Mouse (Mus musculus) gastrocnemius, postnatal 14 days (tissue): ENCODE measurements around the gene Usp24. TPM values are rescaled to one million over a fixed set of nuclear protein-coding genes. Genes with fewer than 3 reads are reported as not detected.

Experiments
- DNase-seq: peaks from one replicate; pipeline ENCODE4 v3.0.0; 2021; ENCODE audit warnings: mixed read lengths
- intact Hi-C: fragments of 180-260 bp; cut with DNase I; formaldehyde crosslinking; loops from one replicate; pipeline ENCODE4 v1.15.1; 2025; ENCODE audit warnings: low total_unique reads
- long read RNA-seq, 2 experiments: library from polyadenylated mRNA; stranded (forward); transcript quantifications; one replicate each; pipeline ENCODE4 v2.0.0; 2021
- total RNA-seq, 2 experiments: library from RNA; stranded (reverse); gene quantifications; 2 replicates each; pipeline ENCODE4 v1.2.3; 2021

Usp24 gene
- 10 to 100 TPM; 37.8 to 38.4 TPM for total RNA-seq
- long read RNA-seq, experiment 1, full-length matches to known transcripts, result 6 of 11 reads
- long read RNA-seq, experiment 1, partial matches to known transcripts, result 2 of 11 reads
- long read RNA-seq, experiment 1, other reads (novel, unspliced or antisense), result 3 of 11 reads
- long read RNA-seq, experiment 2, full-length matches to known transcripts, result 4 of 19 reads
- long read RNA-seq, experiment 2, partial matches to known transcripts, result 13 of 19 reads
- long read RNA-seq, experiment 2, other reads (novel, unspliced or antisense), result 2 of 19 reads

DNA sequence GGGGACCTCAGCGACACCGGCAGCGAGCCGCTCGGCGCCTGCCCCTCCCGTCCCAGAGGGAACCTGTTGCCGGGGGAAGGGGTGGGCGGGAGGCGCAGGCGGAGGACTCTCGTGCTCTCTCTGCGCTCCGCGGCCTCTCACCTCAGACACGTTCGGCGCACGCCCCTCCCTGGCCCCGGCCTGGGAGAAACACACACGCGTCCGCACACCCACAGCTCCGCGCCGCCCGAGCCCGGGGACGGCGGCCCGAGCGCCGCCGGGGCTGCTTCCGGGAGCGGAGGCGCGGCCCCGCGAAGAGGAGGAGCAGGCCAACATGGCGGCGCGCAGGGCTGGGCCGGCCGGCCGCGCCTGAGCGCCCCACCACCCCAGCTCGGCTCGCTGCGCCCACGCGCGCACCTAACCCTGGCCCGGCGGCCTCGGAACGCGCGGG is at the start of gene Usp24:
TSS of gene Usp24 (plus strand) at position 293 of the 430 bp plus-strand sequence.
- peak; percentile 75 for DNase-seq
- intact Hi-C loops, result no loop called here

DNA sequence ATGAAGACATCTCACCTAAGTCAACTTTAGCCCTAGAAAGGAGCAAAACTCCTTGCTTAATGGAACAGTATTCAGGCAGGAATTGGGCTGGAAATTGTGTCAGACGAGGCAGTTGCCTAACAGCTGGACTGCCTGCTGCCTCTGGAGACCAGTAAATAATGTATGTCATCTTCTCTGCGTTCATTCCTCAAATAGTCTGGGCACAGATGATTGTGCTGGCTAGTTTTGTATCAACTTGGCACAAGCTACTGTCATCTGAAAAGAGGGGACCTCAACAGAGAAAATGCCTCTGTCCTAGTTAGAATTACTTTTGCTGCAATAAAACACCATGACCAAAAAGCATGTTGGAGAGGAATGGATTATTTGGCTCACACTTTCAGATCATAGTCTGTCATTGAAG is 39.1 kb upstream of the Usp24 start:
- intact Hi-C loops, result no loop called here
- no peak for DNase-seq

DNA sequence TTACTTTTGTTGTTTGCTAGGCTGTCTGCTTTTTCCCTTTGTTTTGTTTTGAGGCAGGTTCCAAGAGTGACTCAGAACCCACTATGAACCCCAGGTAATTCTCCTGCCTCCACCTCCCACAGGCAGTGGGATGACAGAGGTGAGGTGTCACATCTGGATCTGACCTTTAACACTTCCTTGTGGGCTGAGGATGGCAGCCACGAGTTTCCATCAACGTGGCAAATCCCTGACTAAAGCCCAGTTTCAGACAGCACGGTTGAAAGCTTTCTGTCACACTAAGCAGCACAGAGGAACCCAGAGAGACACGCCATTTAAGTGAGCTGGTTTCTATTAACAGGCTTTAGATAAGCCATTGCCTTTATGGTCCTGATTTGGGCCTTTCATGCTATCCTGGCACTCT is 36.8 kb upstream of the Usp24 start:
- no peak for DNase-seq
- intact Hi-C loops, result no loop called here

DNA sequence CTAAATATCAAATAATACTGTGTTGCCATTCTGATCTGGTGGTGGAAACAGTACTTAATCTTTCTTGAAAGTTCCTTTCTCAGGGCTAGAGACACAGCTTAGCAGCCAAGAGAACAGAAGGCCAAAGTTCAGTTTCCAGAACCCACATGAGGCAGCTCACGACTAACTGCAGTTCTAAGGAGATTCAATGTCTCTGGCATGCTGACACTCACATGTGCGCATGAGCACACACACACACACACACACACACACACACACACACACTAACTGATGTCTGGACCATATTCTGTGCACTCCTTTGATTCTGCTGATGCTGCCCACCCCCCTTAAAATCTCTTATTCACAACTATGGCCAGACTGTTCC is 34.9 kb upstream of the Usp24 start:
- DNase-seq, result no peak
- intact Hi-C loops, result no loop called here

DNA sequence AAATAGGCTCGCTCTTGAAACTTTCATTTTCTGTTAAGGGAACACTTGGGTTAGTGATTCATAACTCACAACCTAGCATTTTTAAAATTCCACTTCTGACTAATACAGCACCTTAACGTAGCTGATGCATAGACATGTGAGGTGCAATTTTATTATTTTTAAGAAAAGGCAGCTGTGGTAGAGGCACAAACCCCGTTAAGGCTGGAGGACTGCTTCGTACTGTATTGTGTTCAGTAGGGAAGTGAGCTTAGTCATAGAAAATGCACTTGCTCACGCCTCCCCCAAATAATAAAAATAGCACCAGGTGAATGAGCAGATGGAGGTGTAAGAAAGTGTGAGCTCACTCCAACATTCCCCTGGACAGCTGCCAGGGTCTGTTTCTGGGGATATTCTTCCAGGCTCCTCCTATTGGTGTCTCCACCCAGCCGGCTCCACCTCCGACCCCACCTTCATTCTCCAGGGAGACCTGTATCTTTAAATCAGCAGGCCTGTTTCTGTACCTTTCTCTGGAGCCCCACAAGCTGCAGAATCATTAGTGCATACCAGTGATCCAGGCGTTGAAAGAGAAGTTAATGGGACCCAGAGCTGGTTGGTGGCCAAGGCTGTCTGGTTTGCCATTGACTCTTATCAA is 34.4 kb upstream of the Usp24 start:
- no peak for DNase-seq
- intact Hi-C loops, result no loop called here

DNA sequence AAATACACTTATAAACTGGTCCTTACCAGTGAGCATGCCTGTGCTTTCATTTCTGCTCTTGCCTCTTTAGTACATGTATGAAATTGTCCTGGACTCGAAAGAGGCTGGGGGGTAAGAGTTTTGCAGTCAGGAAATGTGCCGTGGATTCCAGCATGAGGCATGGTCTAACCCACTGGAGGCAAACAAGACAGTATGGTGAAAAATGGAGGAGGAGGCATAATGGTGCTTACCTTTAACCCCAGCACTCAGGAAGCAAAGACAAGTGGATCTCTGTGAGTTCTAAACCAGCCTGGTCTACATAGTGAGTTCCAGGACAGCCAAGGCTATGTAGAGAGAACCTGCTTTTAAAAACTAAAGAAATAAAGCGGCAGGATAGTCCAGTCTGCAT is 33.9 kb upstream of the Usp24 start:
- DNase-seq, result no peak
- intact Hi-C loops, result no loop called here

DNA sequence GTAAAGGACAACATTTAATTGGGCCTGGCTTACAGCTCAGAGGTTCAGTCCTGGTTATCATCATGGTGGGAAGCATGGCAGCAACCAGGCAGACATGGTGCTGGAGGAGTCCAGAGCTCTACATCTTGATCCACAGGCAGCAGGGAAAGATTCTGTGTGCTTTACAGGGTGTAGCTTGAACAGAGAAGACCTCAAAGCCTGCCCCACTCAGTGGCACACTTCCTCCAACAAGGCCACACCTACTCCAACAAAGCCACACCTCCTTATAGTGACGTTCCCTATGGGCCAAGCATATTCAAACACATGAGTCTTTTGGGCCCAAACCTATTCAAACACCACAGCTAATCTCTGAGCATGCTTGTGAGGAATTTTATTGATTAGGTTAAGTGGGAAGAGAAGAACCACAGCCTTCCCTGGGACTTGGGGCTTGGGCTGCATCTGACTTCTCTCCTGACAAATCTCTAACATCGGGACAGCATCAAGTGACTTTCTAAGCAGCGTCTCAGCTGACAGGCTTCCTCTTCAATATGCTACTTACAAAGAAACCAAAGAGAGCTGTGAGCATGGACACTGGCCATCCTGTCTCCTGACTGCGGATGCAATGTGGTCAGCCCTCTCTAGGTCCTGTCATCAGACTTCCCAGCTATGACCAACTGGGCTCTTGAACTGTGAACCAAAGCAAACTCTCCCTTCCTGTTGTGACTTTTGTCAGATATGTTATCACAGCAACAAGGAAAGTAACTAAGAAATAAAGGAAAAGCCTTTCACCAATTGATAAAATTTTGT is 28.9 kb upstream of the Usp24 start:
- no peak for DNase-seq
- intact Hi-C loops, result no loop called here

DNA sequence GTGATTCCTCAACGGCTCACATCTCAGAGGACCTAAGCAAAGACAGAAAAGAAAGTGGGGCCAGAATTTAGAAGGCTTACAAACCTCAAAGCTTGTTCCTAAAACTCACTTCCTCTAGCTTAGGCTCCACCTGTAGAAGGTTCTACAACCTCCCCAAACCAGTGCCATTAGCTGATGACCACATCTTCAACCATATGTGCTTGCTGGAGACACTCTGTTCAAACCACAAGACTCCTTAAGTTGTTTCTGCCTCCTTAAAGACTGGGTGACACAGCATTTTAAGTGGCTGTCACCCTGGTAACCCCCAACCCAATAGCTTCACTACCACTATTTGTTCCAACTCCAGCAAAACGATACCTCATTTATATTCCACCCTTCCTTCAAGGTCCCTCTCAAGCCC is 25.8 kb upstream of the Usp24 start:
- DNase-seq, result no peak
- intact Hi-C loops, result no loop called here

DNA sequence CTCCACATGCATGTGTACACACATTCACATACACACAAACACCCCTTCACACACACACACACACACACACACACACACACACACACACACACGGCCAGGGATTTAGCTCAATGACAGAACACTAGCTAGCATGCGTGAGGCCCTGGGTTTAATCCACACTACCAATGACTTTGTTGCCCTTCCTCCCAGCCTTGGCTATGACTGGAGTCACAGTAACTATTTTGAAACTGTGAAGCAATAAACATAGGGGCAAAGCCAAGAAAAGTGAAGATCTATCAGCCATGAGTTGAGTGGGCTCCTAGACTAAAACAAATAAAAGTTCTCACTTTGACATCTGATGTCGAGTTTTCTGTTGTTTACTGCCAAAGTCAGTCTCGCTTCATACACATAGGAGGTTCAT is 23.2 kb upstream of the Usp24 start:
- intact Hi-C loops, result no loop called here
- no peak for DNase-seq

DNA sequence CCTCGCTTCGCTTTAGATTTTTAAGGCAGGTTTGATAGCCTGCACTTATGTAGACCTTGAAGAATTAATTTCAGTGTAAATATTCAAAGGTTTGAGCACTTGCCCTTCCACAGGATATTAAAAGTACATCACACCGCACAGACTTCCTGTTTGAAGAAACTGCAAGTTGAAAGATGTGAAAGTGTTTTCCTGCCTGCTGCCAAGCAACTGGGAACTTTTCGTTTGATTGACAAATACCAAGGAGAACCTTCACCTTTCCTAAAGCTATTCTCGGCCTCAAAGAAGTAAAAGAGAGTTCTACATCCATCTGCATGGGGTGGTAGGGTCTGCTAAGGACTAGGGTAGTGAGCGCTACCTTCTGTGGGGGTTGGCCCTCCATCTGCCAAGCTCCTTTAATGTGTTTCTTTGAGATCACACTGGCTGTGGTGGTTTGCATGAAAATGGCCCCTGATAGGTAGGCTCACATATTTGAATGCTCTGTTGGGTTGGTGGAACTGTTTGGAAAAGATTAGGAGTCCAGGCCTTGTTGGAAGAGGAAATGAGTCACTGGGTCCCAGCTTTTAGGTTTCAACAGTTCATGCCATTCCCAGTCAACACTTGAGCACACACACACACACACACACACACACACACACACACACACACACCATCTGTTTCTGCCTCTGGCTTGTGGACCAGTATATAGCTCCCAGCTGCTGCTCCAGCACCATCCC is 22.5 kb upstream of the Usp24 start:
- no peak for DNase-seq
- intact Hi-C loops, result no loop called here

DNA sequence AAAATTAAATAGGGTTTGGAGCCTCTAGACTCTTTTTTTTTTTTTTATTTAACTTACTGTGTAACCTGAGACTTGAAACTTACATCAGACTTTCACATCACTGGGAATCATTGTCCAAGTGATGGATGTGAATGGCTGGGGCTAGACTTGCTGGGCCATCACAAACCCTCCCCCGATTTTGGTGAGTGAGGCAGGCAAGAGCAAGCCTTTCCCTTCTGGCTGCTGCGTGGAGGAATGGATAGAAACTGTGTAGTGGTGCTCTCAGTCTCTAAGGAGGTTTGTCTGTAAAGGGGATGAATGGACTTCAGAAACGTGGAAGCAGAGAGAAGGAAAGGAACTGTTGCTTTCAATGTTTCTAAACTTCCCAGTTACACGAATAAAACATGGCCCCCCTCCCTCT is 20.3 kb upstream of the Usp24 start:
- no peak for DNase-seq
- intact Hi-C loops, result no loop called here

DNA sequence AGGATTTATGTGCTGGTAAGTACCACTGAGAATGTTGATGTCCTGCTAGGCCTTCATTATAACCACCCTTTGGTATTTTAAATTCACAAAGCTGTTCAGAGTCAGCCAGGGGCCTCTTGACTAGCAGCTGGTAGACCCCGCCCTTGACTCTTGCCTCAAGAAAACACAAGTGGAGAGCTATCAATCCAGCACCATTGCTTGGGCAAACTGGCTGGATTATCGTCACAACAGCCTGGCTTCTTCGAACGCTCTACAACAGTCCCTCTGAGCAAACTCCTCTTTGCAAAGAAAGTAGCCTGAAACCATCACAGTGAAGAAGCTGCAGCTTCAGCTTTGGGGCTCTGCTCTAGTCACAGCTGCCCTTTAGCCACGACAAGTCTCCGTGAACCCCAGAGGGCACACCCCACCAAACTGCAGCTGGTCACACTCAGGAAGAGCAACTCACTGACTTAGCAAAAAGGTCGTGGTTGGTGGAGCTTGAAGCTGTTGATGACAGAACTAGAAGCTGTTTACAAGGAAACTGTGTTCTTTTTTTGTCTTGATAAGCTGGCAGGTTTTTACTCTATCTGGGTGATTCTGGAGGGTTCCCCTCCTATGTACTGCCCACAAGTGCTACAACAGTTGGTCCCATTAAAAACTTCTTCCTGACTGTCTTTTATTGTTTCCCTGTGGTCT is 19.5 kb upstream of the Usp24 start:
- intact Hi-C loops, result no loop called here
- DNase-seq, result no peak

DNA sequence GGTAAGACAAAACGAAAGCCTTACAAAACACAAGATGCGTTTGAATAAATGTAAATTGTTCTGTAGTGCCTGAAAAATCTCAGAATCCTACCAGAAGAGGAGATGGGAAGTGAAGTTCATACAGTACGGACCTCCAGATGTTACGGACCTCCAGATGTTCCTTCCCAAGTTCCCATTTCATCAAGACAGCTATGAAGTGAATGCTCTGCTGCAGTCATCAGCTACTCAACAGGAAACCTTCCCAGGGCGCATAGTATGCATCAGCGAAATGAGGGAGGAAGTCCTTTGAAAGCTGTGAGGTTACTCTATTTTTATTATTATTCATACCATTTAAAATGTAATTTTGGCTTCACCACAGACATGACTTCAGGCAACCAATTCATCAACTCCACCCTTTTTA is 14.7 kb upstream of the Usp24 start:
- DNase-seq, result no peak
- intact Hi-C loops, result no loop called here

DNA sequence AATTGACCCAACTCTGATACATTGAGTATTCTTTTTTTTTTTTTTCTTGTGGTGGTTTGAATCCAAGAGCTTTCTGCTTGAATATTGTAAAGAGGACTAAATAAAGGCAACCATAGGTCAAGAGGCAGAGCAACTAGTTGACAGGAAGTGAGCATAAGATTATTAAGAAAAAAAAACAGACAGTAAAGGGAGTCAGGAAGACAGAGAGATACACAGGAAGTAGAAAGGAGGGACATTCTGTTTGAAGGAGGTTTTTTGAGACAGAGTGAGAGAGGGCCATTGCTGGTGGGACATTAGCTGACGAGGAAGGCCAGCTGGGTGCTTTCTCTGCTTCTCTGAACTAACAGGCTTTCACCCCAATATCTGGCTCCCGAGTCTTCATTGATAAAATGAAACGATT is 7.9 kb upstream of the Usp24 start:
- intact Hi-C loops, result no loop called here
- DNase-seq, result no peak

DNA sequence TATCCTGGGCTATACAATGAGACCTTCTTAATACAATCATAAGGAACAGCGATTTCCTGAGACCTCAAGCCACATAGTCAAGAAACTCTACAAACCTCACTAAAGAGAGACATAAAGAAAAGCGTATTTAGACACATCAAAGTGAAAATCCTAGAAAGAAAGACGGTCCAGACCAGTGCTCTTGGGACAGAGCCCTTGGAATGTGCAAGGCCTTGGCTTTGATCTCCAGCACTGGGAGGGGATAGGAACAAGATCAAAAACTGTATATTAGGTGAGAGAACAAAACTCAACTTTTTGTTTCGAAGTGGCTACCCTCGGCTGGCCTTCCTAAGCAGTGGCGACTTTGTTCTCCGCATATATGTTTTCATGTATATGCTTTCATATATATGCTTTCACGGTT is 3.4 kb upstream of the Usp24 start:
- no peak for DNase-seq
- intact Hi-C loops, result no loop called here

DNA sequence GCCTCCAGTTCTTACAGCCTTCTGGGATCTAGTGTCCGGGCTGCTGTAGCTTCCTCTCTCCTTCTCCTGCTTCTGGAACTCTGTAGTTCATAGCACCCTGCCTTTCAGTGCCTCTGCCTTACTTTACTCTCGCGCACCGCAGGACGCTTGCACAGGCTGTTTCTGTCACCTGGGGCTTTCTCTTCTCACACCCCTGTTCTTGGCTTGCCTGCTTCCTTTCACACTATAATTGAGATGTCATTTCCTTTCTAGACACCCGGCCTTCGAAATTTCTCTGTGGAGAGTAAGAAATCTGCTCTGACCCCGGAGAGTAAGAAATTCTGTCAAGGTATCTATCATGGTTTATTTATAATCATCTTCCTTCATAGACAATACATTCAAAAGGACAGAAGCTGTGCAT is 2.9 kb upstream of the Usp24 start:
- intact Hi-C loops, result no loop called here

DNA sequence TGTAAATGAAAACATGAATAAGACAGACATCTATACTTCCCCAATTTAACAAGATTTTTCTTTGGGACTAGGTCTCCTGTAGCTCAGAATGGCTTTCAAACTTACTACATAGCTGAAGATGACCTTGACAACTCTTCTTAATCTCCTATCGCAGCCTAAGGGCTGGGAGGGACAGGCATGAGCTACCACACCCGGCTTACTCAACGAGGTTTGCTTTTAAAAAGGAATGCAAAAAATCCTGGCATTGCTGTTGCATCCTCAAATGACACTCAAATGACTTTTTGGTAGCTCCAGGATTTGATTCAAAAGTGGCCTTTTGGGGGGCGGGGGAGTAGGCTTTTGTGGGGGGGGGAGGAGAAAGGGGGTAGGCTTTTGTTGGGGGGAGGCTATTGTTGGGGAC is 2.1 kb upstream of the Usp24 start:
- intact Hi-C loops, result no loop called here
- no peak for DNase-seq

More for the DNA sequence above, 2.9 kb upstream of the Usp24 start:
- DNase-seq, result no peak

DNA sequence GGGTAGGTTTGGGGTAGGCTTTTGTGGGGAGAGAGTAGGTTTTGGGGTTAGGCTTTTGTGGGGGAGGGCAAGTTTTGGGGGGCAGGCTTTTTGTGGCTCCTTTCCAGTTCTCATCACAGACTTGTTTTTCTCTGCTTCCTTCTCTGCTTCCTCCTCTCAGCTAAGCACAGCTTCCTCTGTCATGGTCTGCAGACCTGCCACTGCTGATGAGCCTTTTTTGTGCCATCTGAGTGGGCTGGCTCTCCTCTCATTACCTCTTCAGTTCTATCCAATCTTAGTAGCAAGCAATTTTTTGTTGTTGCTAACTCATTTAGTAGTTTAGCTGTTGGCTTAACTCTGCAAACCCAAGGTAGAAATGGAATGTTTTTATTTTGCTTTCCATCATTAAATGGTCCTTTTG is 1.7 kb upstream of the Usp24 start:
- intact Hi-C loops, result no loop called here
- no peak for DNase-seq

DNA sequence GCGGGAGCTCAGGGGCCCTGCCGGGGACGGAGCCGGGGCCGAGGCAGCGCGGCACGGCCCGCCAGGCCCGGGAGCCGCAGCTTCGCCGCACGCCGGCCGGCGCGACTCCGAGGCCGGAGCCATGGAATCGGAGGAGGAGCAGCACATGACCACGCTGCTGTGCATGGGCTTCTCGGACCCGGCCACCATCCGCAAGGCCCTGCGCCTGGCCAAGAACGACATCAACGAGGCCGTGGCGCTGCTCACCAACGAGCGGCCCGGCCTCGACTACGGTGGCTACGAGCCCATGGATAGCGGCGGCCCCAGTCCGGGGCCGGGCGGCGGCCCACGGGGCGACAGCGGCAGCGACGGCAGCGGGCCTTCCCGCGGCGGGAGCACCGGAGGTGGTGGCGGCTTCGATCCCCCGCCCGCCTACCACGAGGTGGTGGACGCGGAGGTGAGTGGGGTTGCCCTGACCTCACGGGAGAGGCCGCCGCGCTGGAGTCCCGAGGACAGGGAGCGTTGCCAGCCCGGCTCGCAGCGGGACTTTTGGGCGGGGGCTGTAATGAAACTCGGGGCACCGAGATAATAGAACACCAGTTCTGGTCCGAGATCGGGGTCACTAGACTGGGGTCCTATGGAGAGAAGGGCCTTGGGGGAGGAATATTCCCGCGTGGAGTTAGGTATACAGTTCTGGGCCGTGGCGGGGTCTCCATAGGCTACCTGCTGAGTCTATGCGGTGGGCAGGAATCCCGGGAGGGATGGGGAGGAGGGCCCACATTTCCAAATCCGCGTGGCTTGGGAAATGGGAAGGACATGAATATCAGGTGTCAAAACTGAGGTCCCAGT is 552 bp downstream of the Usp24 start:
- intact Hi-C loops, result no loop called here
- peak; percentile 58 for DNase-seq
